Mouse (Mus musculus): ENCODE measurements around the gene Dnah17. TPM values are rescaled to one million over a fixed set of nuclear protein-coding genes. Genes with fewer than 3 reads are reported as not detected.

The Dnah17 gene
- polyA plus RNA-seq, 1 experiment from 2014 or later = 0.06 TPM

DNA sequence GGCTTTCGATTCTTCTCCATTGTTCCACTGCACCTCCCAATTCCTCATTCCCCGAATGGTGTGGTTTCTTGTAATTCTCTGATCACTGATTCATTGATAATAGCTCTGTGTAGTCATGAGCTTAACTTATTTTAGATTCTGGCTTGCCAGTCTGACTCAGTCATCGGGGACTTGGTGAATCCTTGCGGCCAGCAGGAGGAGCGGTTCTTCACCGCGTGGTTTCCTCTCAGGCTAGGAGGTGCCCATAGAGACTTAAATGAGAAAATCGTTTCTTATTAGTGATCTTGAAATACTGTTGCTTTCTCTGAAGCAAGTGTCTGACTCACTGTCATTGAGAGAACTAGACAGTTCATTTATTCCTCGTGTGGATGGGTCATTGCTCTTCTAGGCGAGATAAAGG lies 140.5 kb downstream of the Dnah17 start:
- peak overlapping the region; percentile 88 for H3K4me2 ChIP-seq
- no peak for ATAC-seq
- H3K27ac ChIP-seq = peak overlapping the region; percentile 64
- 15% methylated on average over 10 of the region's 10 CpGs for WGBS (ENCODE audit: insufficient replicate concordance)
- peak overlapping the region; percentile 21 for H3K4me3 ChIP-seq
- H3K36me3 ChIP-seq = no peaks in the 10 kb centered on the region
- peaks cover 85% of the 10 kb centered on the region for H3K4me1 ChIP-seq
- peak overlapping the region; percentile 51 for H3K9ac ChIP-seq
- H3K9me3 ChIP-seq (replicated peaks) = no peaks in the 10 kb centered on the region
- 0 out of 2 replicates have a peak, but pooled peaks cover 6% of the 10 kb centered on the region for H3K27me3 ChIP-seq (replicated peaks)

- H3K36me3 ChIP-seq = no peaks in the 10 kb centered on the region
- ATAC-seq = no peak
- peak overlapping the region; percentile 51 for H3K9ac ChIP-seq
- peak overlapping the region; percentile 21 for H3K4me3 ChIP-seq
- H3K27me3 ChIP-seq (replicated peaks) = 0 out of 2 replicates have a peak, but pooled peaks cover 6% of the 10 kb centered on the region
- H3K4me1 ChIP-seq = peaks cover 78% of the 10 kb centered on the region
- peak overlapping the region; percentile 88 for H3K4me2 ChIP-seq
- 69% methylated on average over 4 of the region's 4 CpGs for WGBS (ENCODE audit: insufficient replicate concordance)
- H3K9me3 ChIP-seq (replicated peaks) = no peaks in the 10 kb centered on the region
- peak overlapping the region; percentile 64 for H3K27ac ChIP-seq
Observed at GRCm38 (mm10) chr11:117989241-117989640, 141.2 kb downstream of the Dnah17 start.

- ATAC-seq = peak; percentile 65
- peaks cover 65% of the 10 kb centered on the region for H3K4me1 ChIP-seq
Observed at GRCm38 (mm10) chr11:117987968-117988367, 142.5 kb downstream of the Dnah17 start.

GRCm38 (mm10) chr11:117987032-117987451 lies 143.4 kb downstream of the Dnah17 start:
- H3K4me3 ChIP-seq = peak overlapping the region; percentile 96
- H3K9ac ChIP-seq = peak overlapping the region; percentile 90
- peak; percentile 76 for ATAC-seq
- peak overlapping the region; percentile 85 for H3K27ac ChIP-seq
- no peaks in the 10 kb centered on the region for H3K36me3 ChIP-seq
- H3K27me3 ChIP-seq (replicated peaks) = peaks cover 11% of the 10 kb centered on the region; the same call in 1 of the 2 replicates
- peaks cover 56% of the 10 kb centered on the region for H3K4me1 ChIP-seq
- peak overlapping the region; percentile 88 for H3K4me2 ChIP-seq
- under 1% methylated on average over 32 of the region's 32 CpGs for WGBS (ENCODE audit: insufficient replicate concordance)
- H3K9me3 ChIP-seq (replicated peaks) = no peaks in the 10 kb centered on the region

More at GRCm38 (mm10) chr11:117987968-117988367, 142.5 kb downstream of the Dnah17 start:
- peak overlapping the region; percentile 90 for H3K9ac ChIP-seq
- 0 out of 2 replicates have a peak, but pooled peaks cover 6% of the 10 kb centered on the region for H3K27me3 ChIP-seq (replicated peaks)
- H3K36me3 ChIP-seq = no peaks in the 10 kb centered on the region
- no peaks in the 10 kb centered on the region for H3K9me3 ChIP-seq (replicated peaks)
- peak overlapping the region; percentile 88 for H3K4me2 ChIP-seq
- 27% methylated on average over 4 of the region's 4 CpGs for WGBS (ENCODE audit: insufficient replicate concordance)
- peak overlapping the region; percentile 85 for H3K27ac ChIP-seq
- H3K4me3 ChIP-seq = peak overlapping the region; percentile 96

- Histone ChIP-seq H3K27ac (peak within 1 kb of the TSS; percentile 85), H3K27me3 (replicated peaks) (peaks cover 11% of the 10 kb centered on the region; the same call in 1 of the 2 replicates), H3K36me3 (no peaks in the 10 kb centered on the region), H3K4me2 (peak within 1 kb of the TSS; percentile 88), H3K4me1 (peaks cover 49% of the 10 kb centered on the region), H3K4me3 (peak within 1 kb of the TSS; percentile 96), H3K9me3 (replicated peaks) (no peaks in the 10 kb centered on the region), H3K9ac (peak within 1 kb of the TSS; percentile 90)
- peak; percentile 84 for ATAC-seq
- WGBS (ENCODE audit: insufficient replicate concordance) = 8% methylated on average over 51 of the region's 51 CpGs
Observed at GRCm38 (mm10) chr11:117986126-117987031, 144.1 kb downstream of the Dnah17 start, which contains the start of gene Pgs1. Gene Pgs1, plus strand, starts transcription at chr11:117986292.

DNA sequence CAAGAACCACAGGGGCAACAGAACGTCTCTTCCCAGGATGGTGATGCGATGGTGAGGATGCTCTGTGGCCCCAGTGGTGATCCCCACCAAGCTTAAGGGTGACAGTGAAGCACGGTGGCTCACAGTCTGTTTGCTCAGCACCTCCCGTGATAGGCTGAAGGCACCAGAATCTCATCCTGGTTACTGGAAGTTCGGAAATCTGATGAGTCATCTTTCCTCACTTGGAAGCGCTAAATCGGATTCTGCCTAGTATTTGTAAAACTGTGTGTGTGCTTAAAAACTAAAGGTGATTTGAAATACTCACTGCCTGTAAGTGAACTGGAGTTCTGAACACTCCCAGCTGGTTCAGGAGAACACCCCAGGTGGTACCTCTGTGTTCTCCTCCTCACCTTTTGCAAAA lies 146.7 kb downstream of the Dnah17 start:
- Histone ChIP-seq H3K4me3 (no peak overlapping the region), H3K4me2 (no peak overlapping the region), H3K36me3 (no peaks in the 10 kb centered on the region), H3K9ac (no peak overlapping the region), H3K27ac (no peak overlapping the region), H3K4me1 (peaks cover 23% of the 10 kb centered on the region), H3K27me3 (replicated peaks) (peaks cover 11% of the 10 kb centered on the region; the same call in 1 of the 2 replicates), H3K9me3 (replicated peaks) (no peaks in the 10 kb centered on the region)
- no peak for ATAC-seq
- WGBS (ENCODE audit: insufficient replicate concordance) = 60% methylated on average over 7 of the region's 7 CpGs

GRCm38 (mm10) chr11:117982426-117982825 lies 148.0 kb downstream of the Dnah17 start:
- ATAC-seq = no peak
- no peaks in the 10 kb centered on the region for H3K9me3 ChIP-seq (replicated peaks)
- no peak overlapping the region for H3K27ac ChIP-seq
- no peak overlapping the region for H3K4me3 ChIP-seq
- peaks cover 11% of the 10 kb centered on the region; the same call in 1 of the 2 replicates for H3K27me3 ChIP-seq (replicated peaks)
- H3K4me1 ChIP-seq = peaks cover 12% of the 10 kb centered on the region
- H3K4me2 ChIP-seq = no peak overlapping the region
- no peaks in the 10 kb centered on the region for H3K36me3 ChIP-seq
- H3K9ac ChIP-seq = no peak overlapping the region
- 45% methylated on average over 5 of the region's 5 CpGs for WGBS (ENCODE audit: insufficient replicate concordance)

DNA sequence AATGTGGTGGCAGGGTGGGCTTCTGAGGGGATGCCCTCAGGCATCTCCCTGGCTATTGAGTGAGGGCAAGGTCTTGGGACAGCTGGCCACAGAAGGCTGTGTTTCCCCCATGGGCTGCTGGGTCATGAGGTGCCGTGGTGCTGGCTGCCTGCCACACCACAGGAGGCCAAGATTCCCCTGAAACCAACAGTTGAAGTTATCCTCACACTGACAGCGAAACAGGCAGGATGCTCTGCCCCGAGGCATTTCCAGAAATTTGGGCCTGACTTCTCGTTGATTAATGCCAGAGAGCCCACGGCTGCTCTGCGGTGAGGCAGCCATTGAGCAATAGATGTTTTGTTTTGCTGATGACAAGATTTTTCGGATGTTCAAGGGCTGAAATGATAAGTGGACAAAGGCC lies 151.0 kb downstream of the Dnah17 start:
- 57% methylated on average over 7 of the region's 7 CpGs for WGBS (ENCODE audit: insufficient replicate concordance)
- Histone ChIP-seq H3K27me3 (replicated peaks) (peaks cover 35% of the 10 kb centered on the region), H3K9ac (no peak overlapping the region), H3K36me3 (no peaks in the 10 kb centered on the region), H3K9me3 (replicated peaks) (no peaks in the 10 kb centered on the region), H3K4me3 (no peak overlapping the region), H3K4me2 (no peak overlapping the region), H3K4me1 (peaks cover 20% of the 10 kb centered on the region; the same call in 1 of the 2 replicates), H3K27ac (no peak overlapping the region)
- no peak for ATAC-seq

DNA sequence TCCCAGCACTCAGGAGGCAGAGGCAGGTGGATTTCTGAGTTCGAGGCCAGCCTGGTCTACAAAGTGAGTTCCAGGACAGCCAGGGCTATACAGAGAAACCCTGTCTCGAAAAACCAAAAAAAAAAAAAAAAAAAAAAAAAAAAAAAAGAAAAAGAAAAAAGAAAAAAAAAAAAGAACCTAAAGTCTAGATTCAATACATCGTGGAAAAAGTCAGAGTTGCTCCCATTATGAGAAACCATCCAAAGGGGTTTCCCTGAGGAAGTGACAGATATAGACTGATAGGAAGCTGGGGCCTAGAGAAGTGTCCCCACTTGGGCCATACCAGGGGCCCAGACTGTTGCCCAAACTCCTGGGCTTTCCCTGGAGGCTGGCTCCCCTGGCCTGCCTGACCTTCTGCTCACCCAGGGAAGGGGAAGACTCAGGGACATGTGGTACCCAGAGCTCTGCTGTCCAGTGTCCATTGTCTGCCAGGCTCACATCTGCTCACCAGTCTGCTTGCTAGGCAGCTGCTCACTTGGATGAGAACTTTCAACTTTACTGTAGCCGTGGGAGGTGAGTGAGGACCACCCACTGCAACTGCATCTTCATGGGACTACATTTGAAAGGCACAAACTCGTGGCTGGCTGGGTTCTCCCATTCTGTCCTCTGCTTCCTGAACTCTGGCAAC lies 152.6 kb downstream of the Dnah17 start:
- 56% methylated on average over 4 of the region's 5 CpGs for WGBS (ENCODE audit: insufficient replicate concordance)
- H3K9me3 ChIP-seq (replicated peaks) = no peaks in the 10 kb centered on the region
- H3K9ac ChIP-seq = no peak overlapping the region
- peaks cover 51% of the 10 kb centered on the region for H3K27me3 ChIP-seq (replicated peaks)
- H3K4me1 ChIP-seq = peaks cover 21% of the 10 kb centered on the region; the same call in 1 of the 2 replicates
- ATAC-seq = no peak
- no peak overlapping the region for H3K27ac ChIP-seq
- H3K4me3 ChIP-seq = no peak overlapping the region
- no peak overlapping the region for H3K4me2 ChIP-seq
- H3K36me3 ChIP-seq = no peaks in the 10 kb centered on the region

DNA sequence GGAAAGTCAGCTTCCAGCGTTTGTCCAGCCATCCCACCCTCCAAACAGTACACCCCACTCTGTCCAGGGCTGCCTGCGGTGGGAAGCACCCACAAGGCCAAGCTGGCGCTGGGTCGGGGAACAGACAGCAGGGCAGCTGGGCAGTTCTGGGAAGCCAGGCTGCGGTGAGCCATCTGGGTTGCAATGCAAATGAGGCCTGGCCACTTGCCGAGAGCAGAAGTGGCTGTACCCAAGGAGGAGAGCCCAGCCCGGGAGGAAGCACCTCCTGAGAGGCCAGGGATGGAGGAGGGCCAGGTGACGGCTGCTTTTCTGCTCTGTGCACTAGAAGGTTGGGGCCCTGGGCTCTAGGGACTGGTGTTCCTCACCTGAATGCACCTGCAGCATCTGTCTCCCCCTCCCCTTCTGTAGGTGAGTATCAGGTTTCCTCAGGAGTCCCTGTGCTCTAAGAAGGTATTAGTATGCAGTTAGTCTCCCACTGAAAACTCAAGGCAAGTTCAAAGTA lies 154.3 kb downstream of the Dnah17 start:
- no peak overlapping the region for H3K4me2 ChIP-seq
- no peak overlapping the region for H3K9ac ChIP-seq
- H3K27ac ChIP-seq = no peak overlapping the region
- peaks cover 21% of the 10 kb centered on the region; the same call in 1 of the 2 replicates for H3K4me1 ChIP-seq
- WGBS (ENCODE audit: insufficient replicate concordance) = 23% methylated on average over 8 of the region's 8 CpGs
- H3K4me3 ChIP-seq = no peak overlapping the region
- ATAC-seq = no peak
- no peaks in the 10 kb centered on the region for H3K9me3 ChIP-seq (replicated peaks)
- no peaks in the 10 kb centered on the region for H3K36me3 ChIP-seq
- peaks cover 58% of the 10 kb centered on the region for H3K27me3 ChIP-seq (replicated peaks)

- H3K27ac ChIP-seq = no peak overlapping the region
- H3K36me3 ChIP-seq = no peaks in the 10 kb centered on the region
- H3K9ac ChIP-seq = no peak overlapping the region
- no peak overlapping the region for H3K4me2 ChIP-seq
- peaks cover 66% of the 10 kb centered on the region for H3K27me3 ChIP-seq (replicated peaks)
- peaks cover 25% of the 10 kb centered on the region for H3K4me1 ChIP-seq
- no peak for ATAC-seq
- no peak overlapping the region for H3K4me3 ChIP-seq
- H3K9me3 ChIP-seq (replicated peaks) = no peaks in the 10 kb centered on the region
- 28% methylated on average over 18 of the region's 18 CpGs for WGBS (ENCODE audit: insufficient replicate concordance)
Observed at GRCm38 (mm10) chr11:117975211-117975967, 155.0 kb downstream of the Dnah17 start.
